Mouse (Mus musculus): ENCODE data around the gene Usp38. TPM values are rescaled to one million over a fixed set of nuclear protein-coding genes. Genes with fewer than 3 reads are reported as not detected.

The Usp38 gene
- polyA plus RNA-seq, 1 experiment from 2014 or later = 32.7 TPM

- ATAC-seq (ENCODE audit: low FRiP score, low read depth) = peak; percentile 56; the same call in 1 of the 2 replicates
- Histone ChIP-seq H3K27me3 (no peaks in the 10 kb centered on the region), H3K9me3 (no peaks in the 10 kb centered on the region), H3K4me2 (replicated peaks) (no peak overlapping the region), H3K4me1 (no peaks in the 10 kb centered on the region), H3K27ac (replicated peaks) (no peak overlapping the region), H3K36me3 (peaks cover 74% of the 10 kb centered on the region), H3K4me3 (no peak overlapping the region), H3K9ac (replicated peaks) (no peak overlapping the region)
- WGBS = 67% methylated on average over 3 of the region's 3 CpGs
Measured at GRCm38 (mm10) chr8:80991937-80992336, 22.8 kb downstream of the Usp38 start.

DNA sequence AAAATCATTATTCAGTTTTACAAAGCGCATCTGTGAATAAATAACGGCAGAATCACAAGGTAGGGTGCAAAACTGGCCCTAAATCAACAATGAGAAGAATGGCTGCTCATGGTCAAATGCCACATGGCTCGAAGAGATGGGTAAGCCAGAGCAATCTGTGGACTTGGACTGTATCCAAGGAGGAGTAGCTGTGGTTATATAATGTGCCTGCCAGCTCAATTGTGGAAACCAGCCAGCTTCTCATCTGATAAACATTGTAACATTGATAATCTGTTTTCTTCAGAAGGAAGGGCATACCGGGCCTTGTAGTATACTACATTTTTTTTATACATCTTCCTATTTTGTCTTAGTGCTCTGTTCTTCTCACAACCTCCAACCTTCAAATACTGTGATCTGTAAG lies 31.9 kb downstream of the Usp38 start:
- WGBS = 91% methylated on average over 4 of the region's 4 CpGs
- no peak overlapping the region for H3K27ac ChIP-seq (replicated peaks)
- no peaks in the 10 kb centered on the region for H3K27me3 ChIP-seq
- H3K4me2 ChIP-seq (replicated peaks) = no peak overlapping the region
- no peaks in the 10 kb centered on the region for H3K9me3 ChIP-seq
- no peak overlapping the region for H3K4me3 ChIP-seq
- H3K36me3 ChIP-seq = peaks cover 58% of the 10 kb centered on the region
- H3K4me1 ChIP-seq = no peaks in the 10 kb centered on the region
- no peak overlapping the region for H3K9ac ChIP-seq (replicated peaks)
- ATAC-seq (ENCODE audit: low FRiP score, low read depth) = no peak

DNA sequence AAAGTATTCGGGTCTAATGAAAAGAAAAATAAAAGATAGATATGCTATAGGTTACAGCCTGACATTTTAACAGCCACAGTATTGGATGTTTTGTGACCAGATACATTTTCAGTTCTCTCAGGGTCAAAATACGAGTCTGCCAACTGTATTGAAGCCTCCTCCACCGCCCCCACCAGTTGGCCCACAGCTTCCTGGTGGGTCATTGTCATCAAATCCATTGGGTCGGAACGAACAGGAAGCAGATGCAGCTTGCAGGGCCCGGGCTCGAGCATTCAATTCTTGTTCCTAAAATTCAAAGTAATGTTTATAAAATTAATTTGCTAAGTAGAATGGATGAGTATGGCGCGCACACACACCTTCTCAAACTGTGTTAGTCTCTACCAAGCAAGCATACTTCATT lies 33.0 kb downstream of the Usp38 start:
- ATAC-seq (ENCODE audit: low FRiP score, low read depth) = no peak
- no peak overlapping the region for H3K9ac ChIP-seq (replicated peaks)
- peaks cover 48% of the 10 kb centered on the region for H3K36me3 ChIP-seq
- H3K4me2 ChIP-seq (replicated peaks) = no peak overlapping the region
- 78% methylated on average over 9 of the region's 9 CpGs for WGBS
- H3K4me3 ChIP-seq = no peak overlapping the region
- no peaks in the 10 kb centered on the region for H3K4me1 ChIP-seq
- H3K27ac ChIP-seq (replicated peaks) = no peak overlapping the region
- no peaks in the 10 kb centered on the region for H3K9me3 ChIP-seq
- H3K27me3 ChIP-seq = no peaks in the 10 kb centered on the region

GRCm38 (mm10) chr8:80980063-80980462 lies 34.7 kb downstream of the Usp38 start:
- H3K4me3 ChIP-seq = no peak overlapping the region
- no peaks in the 10 kb centered on the region for H3K4me1 ChIP-seq
- H3K4me2 ChIP-seq (replicated peaks) = no peak overlapping the region
- no peaks in the 10 kb centered on the region for H3K27me3 ChIP-seq
- peaks cover 33% of the 10 kb centered on the region for H3K36me3 ChIP-seq
- 80% methylated on average over 4 of the region's 4 CpGs for WGBS
- no peak for ATAC-seq (ENCODE audit: low FRiP score, low read depth)
- H3K27ac ChIP-seq (replicated peaks) = no peak overlapping the region
- no peaks in the 10 kb centered on the region for H3K9me3 ChIP-seq
- no peak overlapping the region for H3K9ac ChIP-seq (replicated peaks)

- Histone ChIP-seq H3K9ac (replicated peaks) (no peak overlapping the region), H3K4me2 (replicated peaks) (no peak overlapping the region), H3K27ac (replicated peaks) (no peak overlapping the region), H3K9me3 (no peaks in the 10 kb centered on the region), H3K27me3 (no peaks in the 10 kb centered on the region), H3K4me3 (no peak overlapping the region), H3K4me1 (no peaks in the 10 kb centered on the region), H3K36me3 (peaks cover 16% of the 10 kb centered on the region)
- no peak for ATAC-seq (ENCODE audit: low FRiP score, low read depth)
- 72% methylated on average over 1 of the region's 1 CpGs for WGBS
Measured at GRCm38 (mm10) chr8:80977231-80977630, 37.5 kb downstream of the Usp38 start.

- no peak overlapping the region for H3K9ac ChIP-seq (replicated peaks)
- H3K36me3 ChIP-seq = no peaks in the 10 kb centered on the region
- no peak overlapping the region for H3K4me2 ChIP-seq (replicated peaks)
- no peak overlapping the region for H3K27ac ChIP-seq (replicated peaks)
- H3K9me3 ChIP-seq = no peaks in the 10 kb centered on the region
- H3K4me1 ChIP-seq = no peaks in the 10 kb centered on the region
- no peak for ATAC-seq (ENCODE audit: low FRiP score, low read depth)
- H3K4me3 ChIP-seq = no peak overlapping the region
- no peaks in the 10 kb centered on the region for H3K27me3 ChIP-seq
- whole genome bisulfite sequencing = 86% methylated on average over 9 of the region's 9 CpGs
Measured at GRCm38 (mm10) chr8:80971150-80971549, 43.6 kb downstream of the Usp38 start.

GRCm38 (mm10) chr8:80970000-80970685 lies 44.6 kb downstream of the Usp38 start:
- no peaks in the 10 kb centered on the region for H3K27me3 ChIP-seq
- WGBS = 85% methylated on average over 11 of the region's 11 CpGs
- no peaks in the 10 kb centered on the region for H3K4me1 ChIP-seq
- H3K27ac ChIP-seq (replicated peaks) = no peak overlapping the region
- no peak overlapping the region for H3K4me2 ChIP-seq (replicated peaks)
- H3K36me3 ChIP-seq = no peaks in the 10 kb centered on the region
- no peak overlapping the region for H3K4me3 ChIP-seq
- no peaks in the 10 kb centered on the region for H3K9me3 ChIP-seq
- ATAC-seq (ENCODE audit: low FRiP score, low read depth) = no peak
- no peak overlapping the region for H3K9ac ChIP-seq (replicated peaks)

- Histone ChIP-seq H3K9me3 (no peaks in the 10 kb centered on the region), H3K4me2 (replicated peaks) (no peak overlapping the region), H3K27ac (replicated peaks) (no peak overlapping the region), H3K9ac (replicated peaks) (no peak overlapping the region), H3K4me3 (no peak overlapping the region), H3K27me3 (no peaks in the 10 kb centered on the region), H3K36me3 (no peaks in the 10 kb centered on the region), H3K4me1 (no peaks in the 10 kb centered on the region)
- 88% methylated on average over 5 of the region's 5 CpGs for WGBS
- ATAC-seq (ENCODE audit: low FRiP score, low read depth) = no peak
Measured at GRCm38 (mm10) chr8:80969423-80969822, 45.3 kb downstream of the Usp38 start.

DNA sequence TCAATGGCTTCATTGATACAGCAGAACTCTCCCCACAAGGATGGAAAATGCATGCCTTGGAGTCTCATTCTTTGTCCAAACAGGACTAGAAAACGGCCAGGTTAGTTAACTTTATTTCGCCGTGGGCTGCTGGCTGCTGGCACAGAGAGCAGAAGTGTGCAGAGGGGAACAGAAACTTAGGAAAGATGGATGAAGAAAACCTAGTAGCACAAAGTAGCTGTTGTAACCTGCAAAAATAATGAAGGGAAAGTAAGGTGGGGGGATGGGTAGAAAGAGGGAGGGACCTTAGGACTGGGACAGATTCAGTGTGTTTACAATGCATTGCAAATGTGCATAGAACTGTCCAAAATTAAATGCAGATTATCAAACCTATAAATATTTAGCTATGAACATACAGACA lies 51.6 kb downstream of the Usp38 start:
- no peaks in the 10 kb centered on the region for H3K36me3 ChIP-seq
- 95% methylated on average over 3 of the region's 3 CpGs for WGBS
- no peak overlapping the region for H3K27ac ChIP-seq (replicated peaks)
- ATAC-seq (ENCODE audit: low FRiP score, low read depth) = no peak
- no peaks in the 10 kb centered on the region for H3K9me3 ChIP-seq
- H3K9ac ChIP-seq (replicated peaks) = no peak overlapping the region
- 0 out of 2 replicates have a peak, but pooled peaks cover 2% of the 10 kb centered on the region for H3K4me1 ChIP-seq
- H3K4me2 ChIP-seq (replicated peaks) = no peak overlapping the region
- H3K27me3 ChIP-seq = no peaks in the 10 kb centered on the region
- H3K4me3 ChIP-seq = no peak overlapping the region

GRCm38 (mm10) chr8:80962592-80962983 lies 52.1 kb downstream of the Usp38 start:
- H3K9ac ChIP-seq (replicated peaks) = no peak overlapping the region
- ATAC-seq (ENCODE audit: low FRiP score, low read depth) = no peak

GRCm38 (mm10) chr8:80961937-80962591 lies 52.7 kb downstream of the Usp38 start:
- no peaks in the 10 kb centered on the region for H3K27me3 ChIP-seq
- WGBS = 88% methylated on average over 7 of the region's 7 CpGs
- H3K27ac ChIP-seq (replicated peaks) = no peak overlapping the region

More at GRCm38 (mm10) chr8:80962592-80962983, 52.1 kb downstream of the Usp38 start:
- Histone ChIP-seq H3K9me3 (no peaks in the 10 kb centered on the region), H3K27ac (replicated peaks) (no peak overlapping the region), H3K27me3 (no peaks in the 10 kb centered on the region), H3K4me1 (0 out of 2 replicates have a peak, but pooled peaks cover 2% of the 10 kb centered on the region), H3K4me2 (replicated peaks) (no peak overlapping the region), H3K36me3 (no peaks in the 10 kb centered on the region), H3K4me3 (no peak overlapping the region)
- 92% methylated on average over 5 of the region's 5 CpGs for WGBS

GRCm38 (mm10) chr8:80961070-80961609 lies 53.6 kb downstream of the Usp38 start:
- 0 out of 2 replicates have a peak, but pooled peaks cover 2% of the 10 kb centered on the region for H3K4me1 ChIP-seq
- no peak for ATAC-seq (ENCODE audit: low FRiP score, low read depth)
- H3K9ac ChIP-seq (replicated peaks) = no peak overlapping the region
- no peak overlapping the region for H3K4me2 ChIP-seq (replicated peaks)
- H3K36me3 ChIP-seq = no peaks in the 10 kb centered on the region
- H3K27me3 ChIP-seq = no peaks in the 10 kb centered on the region
- H3K4me3 ChIP-seq = no peak overlapping the region
- 77% methylated on average over 4 of the region's 4 CpGs for WGBS
- H3K9me3 ChIP-seq = no peaks in the 10 kb centered on the region
- H3K27ac ChIP-seq (replicated peaks) = no peak overlapping the region

More at GRCm38 (mm10) chr8:80961937-80962591, 52.7 kb downstream of the Usp38 start:
- Histone ChIP-seq H3K36me3 (no peaks in the 10 kb centered on the region), H3K9ac (replicated peaks) (no peak overlapping the region), H3K9me3 (no peaks in the 10 kb centered on the region), H3K4me3 (no peak overlapping the region), H3K4me1 (0 out of 2 replicates have a peak, but pooled peaks cover 2% of the 10 kb centered on the region), H3K4me2 (replicated peaks) (no peak overlapping the region)
- ATAC-seq (ENCODE audit: low FRiP score, low read depth) = no peak
